Mouse (Mus musculus): ENCODE data around the gene Klk1b9.

- TF ChIP-seq POLR2A (IDR thresholded peaks at IDR 0.05; ENCODE audit: control insufficient read depth, low read depth, low read length): no peak
- TF ChIP-seq CTCF (IDR thresholded peaks at IDR 0.05; ENCODE audit: control insufficient read depth, insufficient read depth, insufficient replicate concordance, low read depth, low read length): no peak
Observed at GRCm38 (mm10) chr7:43967612-43968011, 8.2 kb upstream of the Klk1b9 start.
